Mouse (Mus musculus) layer of hippocampus, adult 8-10 months (tissue): Measurements from ENCODE around the gene Ikzf5. TPM values are rescaled to one million over a fixed set of nuclear protein-coding genes. Genes with fewer than 3 reads are reported as not detected.
"Not testable (repeated sequence)": the region's sequence is repeated elsewhere in the genome, so short reads cannot be mapped to it uniquely, and the experiment has no call there.

Experiments used
- DNase-seq, 2 experiments: peaks; one replicate each; pipeline ENCODE4 v3.0.0; 2022; ENCODE audit warnings: low spot score in 2 of 2
- total RNA-seq, 4 experiments: library from RNA; stranded (reverse); gene quantifications; 2 replicates each; pipeline ENCODE4 v1.2.4; 2022

Ikzf5 gene
- total RNA-seq = 10 to 100 TPM; 47.0 to 53.1 (median 50.9) TPM

- peak; percentile 98 for DNase-seq
These were observed at the start of gene Ikzf5, which contains the start of gene Acadsb for GRCm38 (mm10) chr7:131410416-131411058. Ikzf5 (minus strand) TSS chr7:131410521. Acadsb (plus strand) TSS chr7:131410601.

- DNase-seq = no peak
These were observed 46.4 kb upstream of the Ikzf5 start for GRCm38 (mm10) chr7:131456714-131457113.

- no peak for DNase-seq
These were observed 26.7 kb upstream of the Ikzf5 start for GRCm38 (mm10) chr7:131437051-131437450.

- no peak for DNase-seq
These were observed 24.0 kb upstream of the Ikzf5 start for GRCm38 (mm10) chr7:131434276-131434675.

GRCm38 (mm10) chr7:131432244-131432643 is 21.9 kb upstream of the Ikzf5 start:
- peak in 1 of 2 experiments; percentile 42 for DNase-seq

- DNase-seq = no peak
These were observed 17.0 kb upstream of the Ikzf5 start for GRCm38 (mm10) chr7:131427331-131427730.

- no peak for DNase-seq
These were observed 14.6 kb upstream of the Ikzf5 start for GRCm38 (mm10) chr7:131424912-131425311.

- DNase-seq = no peak
These were observed 7.3 kb upstream of the Ikzf5 start for GRCm38 (mm10) chr7:131417605-131418004.

- DNase-seq = not testable (repeated sequence)
These were observed 6.4 kb upstream of the Ikzf5 start for GRCm38 (mm10) chr7:131416742-131417141.

GRCm38 (mm10) chr7:131411941-131412270 is 1.6 kb upstream of the Ikzf5 start:
- DNase-seq = no peak

- DNase-seq = no peak
These were observed 1.1 kb upstream of the Ikzf5 start for GRCm38 (mm10) chr7:131411221-131411940.

GRCm38 (mm10) chr7:131409988-131410385 is 334 bp downstream of the Ikzf5 start:
- no peak for DNase-seq

GRCm38 (mm10) chr7:131409321-131409987 is 867 bp downstream of the Ikzf5 start:
- no peak for DNase-seq

GRCm38 (mm10) chr7:131391761-131392160 is 18.6 kb downstream of the Ikzf5 start:
- not testable (repeated sequence) for DNase-seq

GRCm38 (mm10) chr7:131371880-131372651 is 38.3 kb downstream of the Ikzf5 start:
- DNase-seq = no peak

GRCm38 (mm10) chr7:131371470-131371860 is 38.9 kb downstream of the Ikzf5 start:
- DNase-seq = no peak

- DNase-seq = peak; percentile 85 to 89
These were observed 39.5 kb downstream of the Ikzf5 start, which contains the start of gene Pstk for GRCm38 (mm10) chr7:131370648-131371469. Pstk (plus strand) TSS chr7:131371141.

GRCm38 (mm10) chr7:131364131-131364530 is 46.2 kb downstream of the Ikzf5 start:
- DNase-seq = no peak

- peak; percentile 93 for DNase-seq
These were observed 47.6 kb downstream of the Ikzf5 start, which contains the start of gene 2310057M21Rik for GRCm38 (mm10) chr7:131362615-131363300. 2310057M21Rik (minus strand) TSS chr7:131362759.

- DNase-seq = no peak
These were observed 48.1 kb downstream of the Ikzf5 start for GRCm38 (mm10) chr7:131362269-131362614.
